Mouse (Mus musculus): Measurements from ENCODE around the gene Snd1.

DNA sequence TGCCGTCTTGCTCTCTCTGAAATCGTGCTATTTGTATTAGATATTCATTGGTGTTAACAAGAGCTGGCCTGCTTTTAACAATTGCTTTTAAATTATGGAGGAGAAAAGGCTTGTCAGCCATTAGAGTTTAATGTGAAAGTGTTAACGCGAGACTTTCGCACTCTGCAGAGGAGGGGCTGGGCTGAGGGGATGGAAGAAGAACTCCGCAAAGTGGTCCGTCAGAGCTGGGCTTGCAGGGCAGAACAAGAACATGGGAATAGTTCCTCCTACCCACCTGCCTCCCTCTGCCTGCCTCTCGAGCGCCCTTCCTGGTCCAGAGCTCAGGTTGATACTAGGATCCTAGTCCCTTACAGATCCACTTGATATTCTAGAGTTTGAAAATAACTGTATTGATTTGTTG lies 472.3 kb downstream of the Snd1 start:
- no peak for TF ChIP-seq USF1 (IDR thresholded peaks at IDR 0.05; ENCODE audit: low read depth)
- no peak for TF ChIP-seq POLR2A (IDR thresholded peaks at IDR 0.05; ENCODE audit: insufficient read length, low read depth)
- no peak for TF ChIP-seq TCF12 (IDR thresholded peaks at IDR 0.05; ENCODE audit: insufficient read depth, poor library complexity, severe bottlenecking)
- no peak for TF ChIP-seq MAX (IDR thresholded peaks at IDR 0.05; ENCODE audit: low read depth)
- TF ChIP-seq MYOG (IDR thresholded peaks at IDR 0.05; ENCODE audit: control insufficient read depth in 1 of 3, insufficient read depth in 1 of 3, insufficient read length in 2 of 3, low read depth in 2 of 3): no peak

Data from myocyte (in vitro differentiated cells).